Mouse (Mus musculus) ES-E14 (cell line): ENCODE measurements around the gene Tmem98. TPM values are rescaled to one million over a fixed set of nuclear protein-coding genes. Genes with fewer than 3 reads are reported as not detected.

Experiments
- DNase-seq: peaks from one replicate; pipeline ENCODE4 v3.0.0-alpha.2; 2013; ENCODE audit warnings: low read depth, low spot score
- H3K27ac ChIP-seq: 2 replicates; pipeline ENCODE4 v1.5.1; 2012; ENCODE audit warnings: low read depth, mild to moderate bottlenecking, low read length, moderate library complexity, mixed read lengths; ENCODE audit not compliant: poor library complexity, insufficient read depth, severe bottlenecking
- H3K36me3 ChIP-seq: 2 replicates; pipeline ENCODE4 v1.6.1; 2012; ENCODE audit warnings: mild to moderate bottlenecking, low read length, moderate library complexity, mixed read lengths; ENCODE audit not compliant: control insufficient read depth, poor library complexity, insufficient read depth, severe bottlenecking
- H3K4me1 ChIP-seq, 2 experiments: fragments of 150-350 bp in 1 of 2; sonication (generic) in 1 of 2; 2 replicates each; pipeline ENCODE4 v1.6.1; 2012; ENCODE audit warnings: low read length in 2 of 2, mild to moderate bottlenecking in 1 of 2, mixed read lengths in 1 of 2; ENCODE audit not compliant: control insufficient read depth in 2 of 2, insufficient read depth in 2 of 2, poor library complexity in 1 of 2
- H3K4me3 ChIP-seq, 2 experiments: fragments of 150-350 bp in 1 of 2; sonication (generic) in 1 of 2; 2 replicates each; pipeline ENCODE4 v1.5.1; 2012; ENCODE audit warnings: low read length in 2 of 2, low read depth in 1 of 2, mild to moderate bottlenecking in 1 of 2, mixed read lengths in 1 of 2; ENCODE audit not compliant: insufficient read depth in 1 of 2, poor library complexity in 1 of 2, severe bottlenecking in 1 of 2
- H3K9ac ChIP-seq: 2 replicates; pipeline ENCODE4 v1.6.1; 2012; ENCODE audit warnings: low read depth, mild to moderate bottlenecking, low read length, mixed read lengths; ENCODE audit not compliant: poor library complexity, insufficient read depth, severe bottlenecking
- H3K9me3 ChIP-seq: fragments of 150-350 bp; sonication (generic); 2 replicates; pipeline ENCODE4 v1.6.1; 2012; ENCODE audit warnings: low read depth, mild to moderate bottlenecking, low read length; ENCODE audit not compliant: control insufficient read depth, insufficient read depth
- CHD2 ChIP-seq: IDR thresholded peaks from 2 replicates; pipeline ENCODE4 v1.6.1; 2014; ENCODE audit warnings: mild to moderate bottlenecking, low read depth, low read length, inconsistent platforms
- HCFC1 ChIP-seq: IDR thresholded peaks from 2 replicates; pipeline ENCODE4 v1.6.1; 2012; ENCODE audit warnings: low read length, inconsistent platforms, borderline replicate concordance; ENCODE audit not compliant: insufficient read depth
- MAFK ChIP-seq: IDR thresholded peaks from 2 replicates; pipeline ENCODE4 v1.6.1; 2014; ENCODE audit warnings: mild to moderate bottlenecking, low read depth, low read length, inconsistent platforms; ENCODE audit not compliant: insufficient read depth
- ZC3H11A ChIP-seq: IDR thresholded peaks from 2 replicates; pipeline ENCODE4 v1.6.1; 2012; ENCODE audit warnings: low read depth, mild to moderate bottlenecking, inconsistent platforms, low read length, borderline replicate concordance
- ZNF384 ChIP-seq: IDR thresholded peaks from 2 replicates; pipeline ENCODE4 v1.6.1; 2012; ENCODE audit warnings: low read depth, low read length, inconsistent platforms
- in situ Hi-C, 2 experiments: fragments of 600-800 bp; cut with MboI; formaldehyde crosslinking; loops; one replicate each; pipeline ENCODE4 v1.15.1; 2025; ENCODE audit warnings: low sequenced_read_pairs in 2 of 2, inconsistent platforms in 1 of 2; ENCODE audit not compliant: unreplicated experiment in 2 of 2
- total RNA-seq: library from RNA; depleted of rRNA; stranded (reverse); fragments of 300-350 nt; gene quantifications from 2 replicates; pipeline ENCODE4 v1.2.3, GENCODE M21; 2012

Gene Tmem98
- total RNA-seq, 1 experiment = 12.1 TPM

DNA sequence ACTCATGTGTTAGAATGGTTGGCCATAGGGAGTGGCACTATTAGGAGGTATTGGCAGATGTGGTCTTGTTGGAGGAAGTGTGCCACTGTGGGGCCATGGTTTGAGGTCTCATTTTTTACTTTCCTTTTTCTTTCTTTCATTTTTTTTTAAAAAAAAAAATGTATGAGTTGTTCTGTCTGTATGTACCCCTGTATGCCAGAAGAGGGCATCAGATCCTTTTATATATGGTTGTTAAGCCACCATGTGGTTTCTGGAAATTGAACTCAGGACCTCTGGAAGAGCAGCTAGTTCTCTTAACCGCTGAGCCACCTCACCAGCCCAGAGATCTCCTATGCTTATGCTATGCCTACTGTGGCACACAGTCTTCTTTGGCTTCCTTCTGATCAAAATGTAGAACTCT, 28.7 kb downstream of the Tmem98 start:
- no peak overlapping the region for H3K27ac ChIP-seq
- H3K36me3 ChIP-seq = no peaks in the 10 kb centered on the region
- no peak for TF ChIP-seq MAFK
- TF ChIP-seq HCFC1 = no peak
- TF ChIP-seq CHD2 = no peak
- TF ChIP-seq ZNF384 = peak; percentile 63; the same call in 1 of the 2 replicates
- no peak overlapping the region for H3K4me3 ChIP-seq
- H3K9me3 ChIP-seq = no peaks in the 10 kb centered on the region
- no peak for DNase-seq
- in situ Hi-C loops = no loop called here
- no peak overlapping the region for H3K9ac ChIP-seq
- no peaks in the 10 kb centered on the region for H3K4me1 ChIP-seq

DNA sequence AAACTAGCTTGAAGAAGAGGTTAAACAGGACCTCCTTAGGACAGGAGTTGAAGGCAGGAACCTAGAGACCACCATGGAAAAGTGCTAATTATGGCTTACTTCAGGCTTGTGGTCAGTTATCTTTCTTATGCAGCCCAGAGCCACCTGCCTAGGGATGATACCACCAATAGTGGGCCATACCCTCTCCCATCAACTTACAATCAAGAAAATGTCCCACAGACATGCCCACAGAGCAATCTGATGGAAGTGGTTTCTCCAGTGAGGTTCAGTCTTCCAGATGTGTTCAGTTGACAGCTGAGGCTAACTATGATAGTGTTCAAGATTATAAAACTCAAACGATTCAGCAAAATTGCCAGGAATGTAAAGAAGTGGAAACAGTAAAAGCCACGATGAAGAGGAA, 33.5 kb downstream of the Tmem98 start:
- in situ Hi-C loops = no loop called here
- H3K36me3 ChIP-seq = no peaks in the 10 kb centered on the region
- no peaks in the 10 kb centered on the region for H3K9me3 ChIP-seq
- no peak overlapping the region for H3K9ac ChIP-seq
- H3K4me1 ChIP-seq = no peaks in the 10 kb centered on the region
- H3K4me3 ChIP-seq = no peak overlapping the region
- TF ChIP-seq HCFC1 (no peak), ZNF384 (no peak), CHD2 (no peak), ZC3H11A (no peak), MAFK (no peak)
- H3K27ac ChIP-seq = no peak overlapping the region
- no peak for DNase-seq

DNA sequence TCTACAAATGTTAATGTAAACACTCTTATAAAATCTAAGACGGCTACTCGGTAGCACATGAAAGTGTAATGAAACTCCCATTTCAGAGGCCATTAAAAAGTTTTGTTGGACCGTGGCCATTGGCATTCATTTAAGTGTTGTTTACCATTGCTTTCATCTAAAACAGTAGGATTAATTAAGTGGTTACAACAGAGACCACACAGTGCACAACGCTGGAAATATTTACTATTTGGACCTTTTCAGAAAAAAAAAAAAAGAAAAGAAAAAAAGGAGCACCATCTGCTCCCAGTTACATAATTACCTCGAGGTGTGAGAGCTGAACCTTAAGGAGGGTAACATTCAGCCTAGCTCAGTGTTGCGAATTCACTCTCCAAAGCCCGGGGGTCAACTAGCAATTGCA, 35.5 kb downstream of the Tmem98 start:
- no peak for TF ChIP-seq ZC3H11A
- TF ChIP-seq ZNF384 = no peak
- no peak for TF ChIP-seq CHD2
- in situ Hi-C loops = no loop called here
- Histone ChIP-seq H3K36me3 (no peaks in the 10 kb centered on the region), H3K4me1 (no peaks in the 10 kb centered on the region), H3K9me3 (no peaks in the 10 kb centered on the region), H3K9ac (no peak overlapping the region), H3K27ac (no peak overlapping the region), H3K4me3 (no peak overlapping the region)
- no peak for DNase-seq

DNA sequence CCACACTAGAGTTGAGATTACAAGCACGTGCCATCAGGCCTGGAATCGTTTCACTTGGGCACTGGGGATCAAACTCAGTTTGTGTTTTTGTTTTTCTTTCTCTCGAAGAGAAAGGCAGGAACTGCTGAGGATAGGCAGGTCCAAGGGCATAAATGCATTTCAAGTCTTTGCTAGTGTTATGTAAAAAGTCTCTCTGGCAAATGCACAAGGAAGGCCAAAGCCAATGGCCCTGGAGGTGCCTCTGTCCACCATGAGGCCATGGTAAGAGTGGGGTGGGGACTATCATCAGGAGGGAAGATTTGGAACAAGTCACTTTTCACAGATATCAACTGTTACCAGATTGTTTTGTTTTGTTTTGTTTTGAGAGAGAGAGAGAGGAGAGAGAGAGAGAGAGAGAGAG, 36.1 kb downstream of the Tmem98 start:
- Histone ChIP-seq H3K36me3 (no peaks in the 10 kb centered on the region), H3K27ac (no peak overlapping the region)
- no peak for DNase-seq

DNA sequence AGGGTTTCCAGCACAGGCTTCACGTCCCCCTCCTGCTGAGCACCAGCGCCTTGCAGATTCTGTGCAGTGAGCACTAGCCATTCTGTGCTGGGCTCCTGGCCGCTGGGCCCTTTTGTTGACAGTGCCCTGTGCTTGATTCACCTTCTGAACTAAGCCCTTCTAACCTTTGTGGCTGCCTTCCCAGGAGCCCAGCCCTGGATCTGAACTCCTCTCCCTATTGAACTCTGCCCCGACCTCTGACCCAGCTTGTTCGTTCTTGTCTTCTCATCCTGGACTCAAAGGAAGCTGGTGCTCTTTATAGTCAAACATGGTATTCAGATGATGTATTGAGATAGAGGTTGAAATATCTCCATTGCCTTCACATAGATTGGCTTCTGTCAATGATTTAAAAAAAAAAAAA, 38.2 kb downstream of the Tmem98 start:
- in situ Hi-C loops = no loop called here
- TF ChIP-seq HCFC1 (no peak), MAFK (no peak), CHD2 (no peak)
- DNase-seq = no peak
- no peak overlapping the region for H3K9ac ChIP-seq
- H3K27ac ChIP-seq = no peak overlapping the region
- H3K4me1 ChIP-seq = no peaks in the 10 kb centered on the region
- H3K4me3 ChIP-seq = no peak overlapping the region
- H3K36me3 ChIP-seq = no peaks in the 10 kb centered on the region
- H3K9me3 ChIP-seq = no peaks in the 10 kb centered on the region

More for the DNA sequence above, 36.1 kb downstream of the Tmem98 start:
- Histone ChIP-seq H3K9ac (no peak overlapping the region), H3K4me1 (no peaks in the 10 kb centered on the region), H3K4me3 (no peak overlapping the region), H3K9me3 (no peaks in the 10 kb centered on the region)
- in situ Hi-C loops = no loop called here
- TF ChIP-seq ZC3H11A (no peak), CHD2 (no peak), MAFK (no peak), HCFC1 (no peak), ZNF384 (no peak)
